Mouse (Mus musculus): ENCODE measurements around the gene Zfp799. TPM values are rescaled to one million over a fixed set of nuclear protein-coding genes. Genes with fewer than 3 reads are reported as not detected.

The Zfp799 gene
- polyA plus RNA-seq, 1 experiment from 2014 or later = 15.4 TPM

DNA sequence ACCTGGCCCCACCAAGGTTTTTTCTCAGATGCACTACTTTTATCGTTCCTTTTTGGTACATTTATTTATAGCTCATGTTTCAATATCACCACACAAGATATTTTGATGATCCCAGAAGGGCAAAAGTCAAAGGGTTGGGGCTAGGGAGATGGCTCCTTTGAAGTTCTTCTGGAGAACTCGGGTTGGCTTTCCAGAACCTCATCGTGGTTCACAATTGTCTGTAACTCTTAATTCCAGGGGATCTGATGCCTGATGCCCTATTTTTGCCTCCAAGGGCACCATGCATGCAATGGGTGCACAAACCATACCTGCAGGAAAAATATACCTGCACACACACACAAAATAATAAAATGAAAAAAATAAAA lies 339 bp upstream of the Zfp799 start:
- 23% methylated on average over 3 of the region's 3 CpGs for WGBS
- no peak overlapping the region for H3K27ac ChIP-seq (replicated peaks)
- no peak overlapping the region for H3K9ac ChIP-seq
- H3K4me2 ChIP-seq (replicated peaks) = peak overlapping the region; percentile 53
- peak overlapping the region; percentile 78 for H3K4me3 ChIP-seq (replicated peaks)
- peaks cover 16% of the 10 kb centered on the region for H3K36me3 ChIP-seq
- H3K4me1 ChIP-seq = peaks cover 5% of the 10 kb centered on the region; the same call in 1 of the 2 replicates
- H3K27me3 ChIP-seq = no peaks in the 10 kb centered on the region
- no peaks in the 10 kb centered on the region for H3K9me3 ChIP-seq (replicated peaks)
- ATAC-seq (ENCODE audit: insufficient number of reproducible peaks, low FRiP score, low TSS enrichment, low read depth) = no peak

DNA sequence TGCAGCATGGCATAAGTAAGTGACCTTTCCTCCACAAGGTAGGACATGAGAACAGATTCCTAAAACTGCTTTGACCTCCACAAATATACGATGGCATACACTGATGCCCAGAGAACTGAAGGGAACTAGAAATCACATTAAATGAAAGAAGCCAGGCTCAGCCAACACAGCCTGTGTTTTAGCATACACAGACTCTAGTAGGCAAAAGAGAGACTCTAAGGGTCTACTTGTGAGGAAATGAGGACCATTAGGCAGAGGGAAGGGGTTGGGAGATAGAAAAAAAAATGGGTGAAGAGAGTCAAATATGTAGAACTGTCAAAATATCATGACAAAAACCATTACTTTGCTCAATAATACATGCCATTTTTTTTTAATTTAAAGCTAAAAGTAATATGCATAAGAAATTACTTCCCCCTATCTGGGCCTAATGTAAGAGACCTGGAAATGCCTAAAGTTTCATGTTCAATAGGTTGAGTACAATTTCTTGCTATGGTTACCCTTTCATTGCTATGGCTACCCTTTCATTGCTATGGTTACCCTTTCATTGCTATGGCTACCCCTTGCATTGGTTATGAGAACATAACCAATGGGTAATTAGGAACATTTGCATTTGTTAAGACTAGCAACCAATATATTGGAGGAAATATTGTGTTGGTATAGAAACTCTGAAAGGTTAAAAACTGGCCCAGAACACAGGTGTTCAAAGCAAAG lies 13.8 kb downstream of the Zfp799 start:
- Histone ChIP-seq H3K9me3 (replicated peaks) (no peaks in the 10 kb centered on the region), H3K4me2 (replicated peaks) (no peak overlapping the region), H3K9ac (no peak overlapping the region), H3K36me3 (peaks cover 36% of the 10 kb centered on the region), H3K4me1 (no peaks in the 10 kb centered on the region), H3K27me3 (no peaks in the 10 kb centered on the region), H3K27ac (replicated peaks) (no peak overlapping the region), H3K4me3 (replicated peaks) (no peak overlapping the region)
- no peak for ATAC-seq (ENCODE audit: insufficient number of reproducible peaks, low FRiP score, low TSS enrichment, low read depth)
- WGBS = 100% methylated on average over 1 of the region's 1 CpGs

DNA sequence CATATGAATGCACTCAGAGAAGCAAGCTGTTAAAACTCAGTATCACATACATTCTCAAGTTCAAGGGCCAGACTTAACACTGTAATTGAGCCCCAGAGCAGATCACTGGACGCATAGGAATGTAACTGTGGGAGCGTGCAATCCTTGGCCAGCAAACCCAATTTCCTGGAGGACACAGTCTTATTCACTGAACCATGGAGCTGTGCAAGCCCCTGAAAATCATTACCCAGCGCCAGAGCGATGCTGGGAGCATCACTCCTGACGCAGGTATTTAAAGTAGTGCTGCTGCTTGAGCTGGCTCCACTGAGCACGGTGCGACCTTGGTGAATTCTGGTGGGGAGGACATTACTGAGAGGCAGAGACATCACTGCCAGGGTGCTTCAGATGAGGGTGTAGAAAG lies 15.9 kb downstream of the Zfp799 start:
- no peak for ATAC-seq (ENCODE audit: insufficient number of reproducible peaks, low FRiP score, low TSS enrichment, low read depth)
- Histone ChIP-seq H3K9me3 (replicated peaks) (no peaks in the 10 kb centered on the region), H3K4me2 (replicated peaks) (no peak overlapping the region), H3K9ac (no peak overlapping the region), H3K4me1 (peaks cover 4% of the 10 kb centered on the region; the same call in 1 of the 2 replicates), H3K36me3 (peaks cover 19% of the 10 kb centered on the region), H3K4me3 (replicated peaks) (no peak overlapping the region), H3K27me3 (no peaks in the 10 kb centered on the region), H3K27ac (replicated peaks) (no peak overlapping the region)
- 74% methylated on average over 7 of the region's 7 CpGs for WGBS

DNA sequence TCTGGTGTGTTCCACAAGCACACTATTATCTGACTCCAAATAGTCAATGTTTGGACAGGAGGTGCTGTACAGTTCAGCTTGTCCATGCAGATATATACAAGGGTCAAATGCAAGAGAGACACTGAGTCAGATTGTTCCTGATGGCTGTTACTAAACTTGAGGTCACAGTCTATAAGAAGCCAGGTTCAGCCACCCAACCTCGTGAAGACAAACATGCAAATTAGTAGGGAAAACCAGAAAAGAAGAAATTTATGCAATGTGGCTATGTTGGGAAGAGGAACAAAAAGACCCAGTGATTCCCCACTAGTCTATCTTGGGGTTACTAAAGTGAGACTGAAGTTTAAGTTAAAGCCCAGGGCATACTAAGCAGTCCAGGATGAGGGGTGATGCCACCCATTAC lies 19.4 kb downstream of the Zfp799 start:
- peaks cover 9% of the 10 kb centered on the region; the same call in 1 of the 2 replicates for H3K4me1 ChIP-seq
- H3K36me3 ChIP-seq = peaks cover 4% of the 10 kb centered on the region; the same call in 1 of the 2 replicates
- H3K9ac ChIP-seq = no peak overlapping the region
- H3K27me3 ChIP-seq = no peaks in the 10 kb centered on the region
- H3K27ac ChIP-seq (replicated peaks) = no peak overlapping the region
- H3K9me3 ChIP-seq (replicated peaks) = no peaks in the 10 kb centered on the region
- H3K4me3 ChIP-seq (replicated peaks) = no peak overlapping the region
- 47% methylated on average over 1 of the region's 1 CpGs for WGBS
- H3K4me2 ChIP-seq (replicated peaks) = no peak overlapping the region
- ATAC-seq (ENCODE audit: insufficient number of reproducible peaks, low FRiP score, low TSS enrichment, low read depth) = no peak

DNA sequence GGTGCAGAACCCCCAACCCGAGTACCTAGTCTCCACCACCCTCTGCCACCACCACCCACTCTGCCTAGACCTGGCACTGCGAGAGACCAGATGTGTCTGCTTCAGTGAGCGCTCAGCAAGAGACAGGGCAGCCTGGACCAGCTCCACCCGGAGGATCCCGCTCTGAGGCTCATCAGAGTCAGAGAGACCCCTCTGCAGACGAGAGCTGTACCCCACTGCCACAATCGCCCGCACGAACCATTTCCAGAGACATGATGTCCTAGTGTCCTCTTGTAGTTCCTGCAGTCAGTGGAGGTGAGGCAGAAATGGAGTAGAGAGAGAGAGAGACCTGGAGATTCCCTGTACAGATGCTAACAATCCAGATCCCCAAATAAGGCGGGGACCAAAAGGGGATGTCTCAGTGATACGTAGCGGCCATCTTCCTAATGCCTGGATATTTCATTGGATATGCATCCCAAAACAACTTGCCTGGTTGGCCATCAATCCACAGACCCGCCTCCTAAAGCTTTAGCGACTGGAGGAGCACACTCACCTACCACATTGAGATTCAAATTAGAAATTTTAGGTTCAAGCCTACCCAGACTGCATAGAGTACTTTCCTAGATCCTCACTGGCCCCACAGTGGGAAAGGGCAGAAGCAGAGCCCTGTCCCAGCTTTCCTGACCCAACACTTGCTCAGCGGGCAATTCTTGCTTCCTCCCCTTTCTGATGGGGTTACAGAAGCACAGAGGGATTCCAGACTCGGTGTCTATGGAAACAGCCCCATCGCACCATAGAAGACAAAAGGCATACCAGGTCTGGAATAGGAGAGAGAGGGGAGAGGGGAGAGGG lies 20.3 kb downstream of the Zfp799 start, which contains the start of gene Zfp811:
Gene Zfp811 (minus strand): TSS at position 388 of the 831 bp plus-strand sequence.
- Histone ChIP-seq H3K27me3 (no peaks in the 10 kb centered on the region), H3K4me3 (replicated peaks) (peak within 1 kb of the TSS; percentile 55), H3K36me3 (peaks cover under 1% of the 10 kb centered on the region; the same call in 1 of the 2 replicates), H3K9ac (peak within 1 kb of the TSS; percentile 33), H3K27ac (replicated peaks) (peak within 1 kb of the TSS; percentile 51), H3K4me1 (peaks cover 9% of the 10 kb centered on the region; the same call in 1 of the 2 replicates), H3K9me3 (replicated peaks) (no peaks in the 10 kb centered on the region), H3K4me2 (replicated peaks) (peak within 1 kb of the TSS; percentile 69)
- 2% methylated on average over 17 of the region's 17 CpGs for WGBS
- ATAC-seq (ENCODE audit: insufficient number of reproducible peaks, low FRiP score, low TSS enrichment, low read depth) = peak; percentile 88

DNA sequence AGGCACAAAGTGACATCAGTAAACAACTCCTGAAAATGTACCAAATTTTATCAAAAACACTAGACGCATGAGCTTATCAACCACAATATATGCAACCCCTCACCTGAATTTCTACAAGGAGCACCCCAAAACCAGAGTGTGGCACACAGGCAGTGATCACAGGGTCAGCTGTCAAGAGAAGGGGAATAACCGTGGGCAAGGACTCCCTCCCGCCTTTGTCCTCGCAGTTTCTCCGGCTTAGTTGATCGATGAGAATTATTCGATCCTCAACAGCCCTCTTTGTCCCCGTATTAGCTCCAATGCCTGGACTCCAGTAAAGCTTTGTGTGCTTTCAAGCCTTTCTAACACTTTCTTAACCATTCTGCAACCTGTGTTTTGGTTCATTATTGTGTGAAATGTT lies 21.1 kb downstream of the Zfp799 start:
- peak overlapping the region; percentile 33; the same call in 1 of the 2 replicates for H3K9ac ChIP-seq
- 6% methylated on average over 8 of the region's 8 CpGs for WGBS
- ATAC-seq (ENCODE audit: insufficient number of reproducible peaks, low FRiP score, low TSS enrichment, low read depth) = no peak
- H3K9me3 ChIP-seq (replicated peaks) = no peaks in the 10 kb centered on the region
- H3K27ac ChIP-seq (replicated peaks) = no peak overlapping the region
- peak overlapping the region; percentile 69 for H3K4me2 ChIP-seq (replicated peaks)
- H3K4me1 ChIP-seq = peaks cover 9% of the 10 kb centered on the region; the same call in 1 of the 2 replicates
- H3K4me3 ChIP-seq (replicated peaks) = peak overlapping the region; percentile 55
- no peaks in the 10 kb centered on the region for H3K36me3 ChIP-seq
- H3K27me3 ChIP-seq = no peaks in the 10 kb centered on the region

DNA sequence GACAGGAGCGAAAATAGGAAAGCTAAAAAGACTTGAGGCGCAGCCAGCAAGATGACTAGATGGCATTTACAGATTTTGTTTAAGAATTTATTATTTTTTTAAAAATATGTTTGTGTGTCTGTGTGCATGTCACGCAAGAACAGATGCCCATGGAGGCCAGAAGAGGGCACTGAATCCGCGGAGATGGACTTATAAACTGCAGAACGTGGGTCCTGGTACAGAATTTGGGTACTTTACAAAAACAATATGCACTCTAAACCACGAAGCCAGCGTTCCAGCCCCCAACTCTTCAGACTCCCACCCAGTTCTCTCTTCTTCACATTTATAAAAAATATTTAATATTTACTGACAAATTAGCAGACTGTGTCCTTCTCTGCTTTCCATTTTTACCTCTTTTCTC lies 40.8 kb downstream of the Zfp799 start:
- H3K27me3 ChIP-seq = no peaks in the 10 kb centered on the region
- no peak overlapping the region for H3K27ac ChIP-seq (replicated peaks)
- 75% methylated on average over 8 of the region's 8 CpGs for WGBS
- no peak overlapping the region for H3K4me3 ChIP-seq (replicated peaks)
- H3K9ac ChIP-seq = no peak overlapping the region
- no peak overlapping the region for H3K4me2 ChIP-seq (replicated peaks)
- no peaks in the 10 kb centered on the region for H3K9me3 ChIP-seq (replicated peaks)
- H3K4me1 ChIP-seq = peaks cover 22% of the 10 kb centered on the region
- no peak for ATAC-seq (ENCODE audit: insufficient number of reproducible peaks, low FRiP score, low TSS enrichment, low read depth)
- peaks cover 6% of the 10 kb centered on the region for H3K36me3 ChIP-seq

DNA sequence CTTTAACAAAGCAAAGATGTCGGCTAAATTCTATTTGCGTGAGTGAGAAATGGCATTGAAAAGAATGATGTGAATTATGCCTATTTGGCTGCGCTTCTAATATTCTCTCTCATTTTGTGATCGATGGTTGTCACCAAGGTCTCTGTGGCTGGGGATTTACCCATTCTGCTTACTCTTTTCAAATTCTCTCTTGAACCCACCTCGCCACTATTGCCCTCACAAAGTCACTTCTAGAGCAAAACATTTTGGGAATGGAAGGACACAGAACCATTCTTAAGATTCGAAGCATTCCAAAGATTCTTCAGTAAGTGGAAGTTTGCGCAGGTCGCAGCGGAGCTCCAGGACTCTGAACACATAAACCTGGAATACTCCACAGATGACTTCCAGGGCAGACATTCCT lies 41.5 kb downstream of the Zfp799 start:
- Histone ChIP-seq H3K27me3 (no peaks in the 10 kb centered on the region), H3K9me3 (replicated peaks) (no peaks in the 10 kb centered on the region), H3K4me1 (peaks cover 22% of the 10 kb centered on the region), H3K36me3 (peaks cover 12% of the 10 kb centered on the region), H3K4me2 (replicated peaks) (peak overlapping the region; percentile 59), H3K9ac (0 out of 2 replicates have a peak overlapping the region, but pooled peaks have one; percentile 4), H3K27ac (replicated peaks) (peak overlapping the region; percentile 95; the same call in 1 of the 2 replicates), H3K4me3 (replicated peaks) (peak overlapping the region; percentile 78)
- no peak for ATAC-seq (ENCODE audit: insufficient number of reproducible peaks, low FRiP score, low TSS enrichment, low read depth)
- WGBS = 5% methylated on average over 9 of the region's 9 CpGs

DNA sequence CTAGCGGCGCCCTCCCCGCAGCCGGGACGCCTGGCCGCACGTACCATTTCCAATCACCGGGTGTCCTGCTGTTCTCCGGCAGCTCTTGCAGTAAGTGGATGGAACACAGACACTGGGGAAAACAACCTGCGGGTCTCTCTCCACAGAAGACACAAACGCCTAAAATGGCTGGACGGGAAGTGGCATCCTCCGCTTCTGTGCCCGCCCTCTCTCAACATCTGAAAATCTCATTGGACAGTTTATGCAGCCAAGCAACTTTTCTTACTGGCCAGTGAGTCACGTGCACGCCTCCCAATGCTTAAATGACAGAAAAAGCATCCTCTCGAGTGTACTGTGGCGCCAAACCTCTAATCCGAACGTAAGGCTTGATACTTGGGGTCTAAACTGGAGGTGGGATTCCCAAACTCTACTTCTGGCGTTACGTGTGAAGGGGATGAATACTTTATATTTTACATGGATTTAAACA lies 41.9 kb downstream of the Zfp799 start, which contains the start of gene Zfp871:
Gene Zfp871 (minus strand): TSS at position 194 of the 466 bp plus-strand sequence.
- peak; percentile 97 for ATAC-seq (ENCODE audit: insufficient number of reproducible peaks, low FRiP score, low TSS enrichment, low read depth)
- Histone ChIP-seq H3K9me3 (replicated peaks) (no peaks in the 10 kb centered on the region), H3K36me3 (peaks cover 17% of the 10 kb centered on the region), H3K27me3 (no peaks in the 10 kb centered on the region), H3K27ac (replicated peaks) (peak within 1 kb of the TSS; percentile 95), H3K4me1 (peaks cover 22% of the 10 kb centered on the region), H3K4me2 (replicated peaks) (peak within 1 kb of the TSS; percentile 59), H3K4me3 (replicated peaks) (peak within 1 kb of the TSS; percentile 78), H3K9ac (peak within 1 kb of the TSS; percentile 95)
- under 1% methylated on average over 22 of the region's 22 CpGs for WGBS

DNA sequence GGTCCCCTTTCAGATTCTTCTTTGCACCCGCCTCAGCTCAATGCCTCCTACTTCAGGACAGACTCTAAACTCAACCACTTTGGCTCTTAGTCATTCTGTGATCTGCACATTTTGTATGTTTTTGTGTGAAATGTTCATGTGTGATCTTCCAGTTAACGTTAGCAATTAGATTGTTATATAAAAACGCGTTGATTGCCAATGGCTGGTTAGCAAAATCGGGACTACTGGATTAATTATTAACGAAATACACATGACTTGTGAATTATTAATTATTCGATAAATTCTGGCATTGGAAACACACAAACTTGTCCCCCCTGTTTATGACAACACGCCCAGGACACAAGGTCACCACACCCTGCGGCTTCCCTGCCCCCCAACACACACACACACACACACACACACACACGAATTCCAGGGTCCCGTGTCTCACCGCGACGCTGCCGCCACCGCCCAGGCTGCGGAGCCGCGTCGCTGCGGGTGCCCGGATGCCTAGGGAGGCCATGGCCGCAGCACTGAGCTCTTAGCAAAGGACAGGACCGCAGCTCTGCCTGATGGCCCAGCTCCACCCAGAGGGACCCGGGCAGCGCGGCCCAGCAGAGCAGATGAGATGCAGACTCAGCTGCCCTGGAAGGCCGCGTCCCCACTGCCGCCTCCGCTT lies 42.5 kb downstream of the Zfp799 start:
- H3K4me1 ChIP-seq = peaks cover 22% of the 10 kb centered on the region
- ATAC-seq (ENCODE audit: insufficient number of reproducible peaks, low FRiP score, low TSS enrichment, low read depth) = peak; percentile 89
- under 1% methylated on average over 31 of the region's 31 CpGs for WGBS

More for the DNA sequence above, 42.5 kb downstream of the Zfp799 start:
- H3K36me3 ChIP-seq = peaks cover 21% of the 10 kb centered on the region
- H3K4me2 ChIP-seq (replicated peaks) = peak overlapping the region; percentile 59
- peak overlapping the region; percentile 95 for H3K27ac ChIP-seq (replicated peaks)
- H3K27me3 ChIP-seq = no peaks in the 10 kb centered on the region
- H3K4me3 ChIP-seq (replicated peaks) = peak overlapping the region; percentile 78
- H3K9me3 ChIP-seq (replicated peaks) = no peaks in the 10 kb centered on the region
- H3K9ac ChIP-seq = peak overlapping the region; percentile 95
